Mouse (Mus musculus): Measurements from ENCODE around the gene Adamts13.

DNA sequence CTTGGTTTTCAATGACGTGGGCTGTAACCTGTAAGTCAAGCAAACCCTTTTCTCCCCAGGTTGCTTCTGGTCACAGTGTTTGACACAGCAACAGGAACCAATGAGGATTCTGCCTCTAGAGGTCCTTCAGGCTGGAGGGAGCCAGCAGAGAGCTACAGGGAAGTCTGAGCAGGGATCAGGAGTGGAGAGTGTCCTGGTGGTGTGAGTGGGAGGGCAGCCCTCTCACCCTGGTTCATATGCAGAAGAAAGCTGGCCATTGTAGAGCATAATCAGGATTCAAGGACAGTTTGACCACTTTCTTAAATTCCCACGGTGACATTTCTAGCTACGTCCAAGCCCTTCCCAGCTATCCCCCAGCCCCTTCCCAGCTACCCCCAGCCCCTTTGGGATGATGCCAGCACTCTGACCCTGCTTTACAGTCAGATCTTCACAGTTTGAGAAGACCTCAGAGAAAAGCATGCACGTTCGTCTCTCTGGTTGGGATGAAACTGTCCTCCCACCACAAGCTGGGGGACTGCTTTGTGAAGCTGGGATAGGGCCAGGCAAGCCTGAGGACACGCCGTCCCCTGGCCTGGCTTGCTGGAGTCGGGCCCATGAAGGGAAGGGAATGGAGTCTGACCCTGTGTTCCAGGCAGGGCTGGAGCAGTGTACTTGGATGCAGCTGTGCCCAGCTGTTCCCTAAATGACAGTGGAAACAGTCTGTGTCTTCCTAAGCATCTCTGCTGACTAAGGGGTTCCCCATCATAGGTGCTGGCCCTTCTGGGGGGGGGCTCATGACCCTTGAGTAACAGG, 73.0 kb downstream of the Adamts13 start:
- no peak for TF ChIP-seq CTCF (IDR thresholded peaks at IDR 0.05 in 2 of 3, conservative IDR thresholded peaks at IDR 0.05 in 1 of 3; ENCODE audit: control insufficient read depth in 1 of 3, insufficient read depth in 1 of 3, low read depth in 2 of 3, low read length in 3 of 3, poor library complexity in 1 of 3, severe bottlenecking in 1 of 3)
- TF ChIP-seq POLR2AphosphoS5 (IDR thresholded peaks at IDR 0.05; ENCODE audit: borderline replicate concordance, low read depth, low read length), result no peak
- no peak for TF ChIP-seq MAX (IDR thresholded peaks at IDR 0.05; ENCODE audit: low read length)
- TF ChIP-seq EP300 (IDR thresholded peaks at IDR 0.05; ENCODE audit: low read depth in 1 of 2, low read length in 2 of 2), result no peak
- no peak for TF ChIP-seq POLR2A (IDR thresholded peaks at IDR 0.05; ENCODE audit: control insufficient read depth in 1 of 2, insufficient read depth in 1 of 2, low read depth in 1 of 2, low read length in 2 of 2, poor library complexity in 1 of 2)
